Mouse (Mus musculus) hematopoietic stem cell, adult 5-6 weeks (primary cell): ENCODE results near the gene Ltbp1. TPM values are rescaled to one million over a fixed set of nuclear protein-coding genes. Genes with fewer than 3 reads are reported as not detected.

Experiments
- ATAC-seq, 2 experiments: fragments of 125-278 bp in 1 of 2; replicated peaks in 1 of 2; 2 replicates each; pipeline ENCODE4 v1.8.0; 2016 to 2017; ENCODE audit warnings: inconsistent platforms in 2 of 2, mild to moderate bottlenecking in 2 of 2, moderate number of reproducible peaks in 2 of 2, low read depth in 1 of 2, moderate TSS enrichment in 1 of 2; ENCODE audit not compliant: low FRiP score in 2 of 2, poor library complexity in 2 of 2, severe bottlenecking in 2 of 2, insufficient read depth in 1 of 2, low TSS enrichment in 1 of 2
- total RNA-seq: library from RNA; stranded (forward); fragments of 172-1452, 232-1000 nt; gene quantifications from 2 replicates; pipeline ENCODE4 v1.2.3, GENCODE M21; 2017

Gene Ltbp1
- total RNA-seq = 0.69 and 1.0 TPM in 2 replicates

DNA sequence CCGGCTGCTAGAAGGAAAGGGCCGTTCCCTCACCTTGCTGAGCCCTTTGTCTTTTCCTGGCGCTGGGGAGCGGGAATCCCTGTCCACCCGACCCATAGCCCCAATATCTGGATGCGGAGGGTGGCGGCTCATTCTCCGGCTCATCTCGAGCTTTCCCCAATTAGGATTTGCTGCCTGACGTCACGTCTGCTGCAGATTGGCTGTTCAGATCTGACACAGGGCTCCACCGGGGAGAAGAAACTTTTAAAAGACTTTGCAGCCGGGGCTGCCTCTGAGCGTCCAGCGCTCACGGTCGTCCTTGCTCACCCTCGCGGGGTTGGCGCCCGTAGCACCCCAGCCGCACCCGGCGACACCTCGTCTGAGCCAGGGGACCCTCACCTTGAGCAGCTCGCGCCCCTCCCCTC is at the start of gene Ltbp1:
Gene Ltbp1 (plus strand): TSS at position 288 of the 404 bp plus-strand sequence.
- ATAC-seq = peak; percentile 51 to 63

- no peak for ATAC-seq
Observed at GRCm38 (mm10) chr17:74959481-74960245, 45.7 kb upstream of the Ltbp1 start.

GRCm38 (mm10) chr17:74963222-74963621 is 42.1 kb upstream of the Ltbp1 start:
- no peak for ATAC-seq

DNA sequence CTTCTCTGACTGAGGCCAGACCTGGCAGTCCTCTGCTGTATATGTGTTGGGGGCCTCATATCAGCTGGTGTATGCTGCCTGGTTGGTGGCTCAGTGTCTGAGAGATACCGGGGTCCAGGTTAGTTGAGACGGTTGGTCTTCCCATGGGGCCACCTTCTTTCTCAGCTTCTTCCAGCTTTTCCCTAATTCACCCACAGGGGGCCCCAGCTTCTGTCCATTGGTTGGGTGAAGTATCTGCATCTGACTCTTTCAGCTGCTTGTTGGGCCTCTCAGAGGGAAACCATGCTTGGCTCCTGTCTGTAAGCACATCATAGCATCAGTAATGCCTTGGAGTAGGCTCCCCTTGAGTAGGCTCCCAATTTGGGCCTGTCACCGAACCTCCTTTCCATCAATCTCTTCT is 41.5 kb upstream of the Ltbp1 start:
- ATAC-seq = no peak

GRCm38 (mm10) chr17:74967298-74967848 is 38.0 kb upstream of the Ltbp1 start:
- ATAC-seq = no peak

DNA sequence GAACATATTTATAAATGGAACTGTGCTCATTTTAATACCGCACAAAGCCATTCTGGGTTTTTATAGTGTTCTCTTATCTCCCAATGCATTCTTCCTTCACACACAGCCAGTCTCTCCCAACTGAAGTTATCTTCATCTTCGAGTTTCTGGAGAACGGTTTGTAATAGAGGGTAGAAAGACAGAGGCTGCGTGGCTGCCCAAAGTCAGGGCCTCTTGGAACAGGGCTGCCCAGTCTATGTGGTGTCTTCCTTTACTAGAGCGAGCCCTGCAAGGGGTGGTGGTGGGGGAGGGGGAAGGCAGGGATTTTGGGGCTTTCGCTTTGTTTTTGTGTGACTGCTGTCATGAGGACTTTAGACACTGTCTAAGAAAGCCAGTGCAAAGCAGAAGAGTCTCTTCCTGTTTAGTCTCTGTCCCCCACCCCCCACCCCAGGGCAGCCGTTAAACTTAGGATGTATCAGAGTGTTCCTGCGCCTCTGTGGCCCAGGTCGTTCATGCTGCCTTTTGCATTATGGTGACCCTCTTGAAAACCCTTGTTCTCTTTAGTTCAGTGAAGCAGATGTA is 37.1 kb upstream of the Ltbp1 start:
- ATAC-seq = no peak

GRCm38 (mm10) chr17:74968738-74969271 is 36.6 kb upstream of the Ltbp1 start:
- ATAC-seq = no peak

- no peak for ATAC-seq
Observed at GRCm38 (mm10) chr17:74975192-74975591, 30.2 kb upstream of the Ltbp1 start.

DNA sequence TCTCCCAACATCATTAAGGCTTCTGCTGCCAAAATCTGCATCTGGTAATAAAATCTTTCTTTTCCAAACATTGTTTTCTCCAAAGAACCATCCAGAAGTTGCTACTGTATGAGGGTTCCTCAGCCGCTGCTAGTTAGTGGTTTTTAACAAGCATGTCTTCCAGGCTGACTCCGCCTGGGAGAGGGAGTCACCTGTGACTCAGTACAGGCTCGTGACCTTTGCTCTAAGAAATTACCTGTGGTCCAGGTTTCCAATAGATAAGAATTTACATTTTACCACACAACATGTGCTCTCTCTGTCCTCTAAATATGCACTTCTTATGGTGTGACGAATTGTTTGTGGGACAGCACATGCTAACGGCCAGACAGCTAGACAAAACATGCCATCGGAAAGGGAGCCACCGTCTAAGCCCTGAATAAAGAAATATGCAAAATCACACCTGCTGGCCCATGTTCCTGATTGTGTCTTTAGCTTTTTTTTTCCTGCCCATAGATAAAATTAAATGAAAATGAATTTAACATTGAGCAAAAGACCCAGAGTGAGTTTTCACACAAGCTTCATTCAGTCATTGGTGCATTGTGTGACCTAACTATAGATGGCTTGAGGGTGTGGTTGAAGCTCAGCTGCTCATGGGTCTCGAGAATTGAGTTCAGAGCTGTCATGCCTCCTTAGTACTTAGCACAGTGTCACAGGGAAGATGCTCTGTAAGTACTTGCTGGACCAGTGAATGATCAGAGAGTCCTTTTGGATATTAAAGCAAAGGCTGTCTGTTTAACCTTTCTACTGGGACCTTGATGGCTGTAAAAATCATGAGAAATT is 29.0 kb upstream of the Ltbp1 start:
- ATAC-seq = no peak

GRCm38 (mm10) chr17:74979767-74980166 is 25.6 kb upstream of the Ltbp1 start:
- no peak for ATAC-seq

DNA sequence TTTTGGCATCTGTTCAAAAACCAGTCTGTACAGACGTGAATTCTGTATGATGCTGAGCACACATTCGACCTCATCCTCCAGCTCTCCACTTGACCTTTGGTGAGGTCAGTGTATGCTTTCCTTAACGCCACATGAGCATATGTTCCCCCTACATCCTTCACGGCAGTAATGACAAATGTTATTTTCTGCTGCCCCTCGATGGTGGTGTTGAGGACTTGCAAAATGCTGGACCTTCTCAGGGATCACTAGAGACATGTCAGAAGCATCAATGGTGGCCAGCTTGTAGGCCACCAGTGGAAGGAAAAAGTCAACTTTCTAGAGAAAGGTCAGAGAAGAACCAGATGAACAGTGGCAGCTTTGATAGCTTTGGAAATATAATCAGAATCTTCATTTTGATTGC is 23.7 kb upstream of the Ltbp1 start:
- ATAC-seq = no peak

GRCm38 (mm10) chr17:74982880-74983279 is 22.5 kb upstream of the Ltbp1 start:
- ATAC-seq = no peak

- no peak for ATAC-seq
Observed at GRCm38 (mm10) chr17:74984071-74984470, 21.3 kb upstream of the Ltbp1 start.

- ATAC-seq = no peak
Observed at GRCm38 (mm10) chr17:74984681-74985080, 20.7 kb upstream of the Ltbp1 start.

GRCm38 (mm10) chr17:74987067-74987466 is 18.3 kb upstream of the Ltbp1 start:
- ATAC-seq = no peak; a peak in 1 of 4 replicates

GRCm38 (mm10) chr17:74989691-74990090 is 15.7 kb upstream of the Ltbp1 start:
- ATAC-seq = no peak

GRCm38 (mm10) chr17:74990561-74990960 is 14.8 kb upstream of the Ltbp1 start:
- ATAC-seq = no peak
